Mouse (Mus musculus) MEL (cell line): ENCODE measurements around the gene Lpin1. TPM values are rescaled to one million over a fixed set of nuclear protein-coding genes. Genes with fewer than 3 reads are reported as not detected.

Experiments
- DNase-seq: peaks from one replicate; pipeline ENCODE4 v3.0.0; 2011; ENCODE audit warnings: low read depth, low spot score
- H3K27ac ChIP-seq: 2 replicates; pipeline ENCODE4 v1.5.1; 2012; ENCODE audit warnings: low read depth, mild to moderate bottlenecking, control low read depth, low read length, moderate library complexity; ENCODE audit not compliant: control insufficient read depth
- H3K27me3 ChIP-seq, 2 experiments: fragments of 150-350 bp in 1 of 2; sonication (generic) in 1 of 2; 2 replicates each; pipeline ENCODE4 v1.6.1; 2012; ENCODE audit warnings: low read length in 2 of 2, mild to moderate bottlenecking in 2 of 2, improper control_type of control experiment in 1 of 2, moderate library complexity in 1 of 2; ENCODE audit not compliant: insufficient read depth in 2 of 2, control insufficient read depth in 1 of 2
- H3K36me3 ChIP-seq, 2 experiments: 2 replicates each; pipeline ENCODE4 v1.6.1; 2012 to 2014; ENCODE audit warnings: low read length in 2 of 2, improper control_type of control experiment in 1 of 2, inconsistent platforms in 1 of 2, mild to moderate bottlenecking in 1 of 2; ENCODE audit not compliant: insufficient read depth in 2 of 2, control insufficient read depth in 1 of 2
- H3K4me1 ChIP-seq, 2 experiments: fragments of 150-350 bp in 1 of 2; sonication (generic) in 1 of 2; 2 replicates each; pipeline ENCODE4 v1.6.1; 2012; ENCODE audit warnings: low read length in 2 of 2, improper control_type of control experiment in 1 of 2, mild to moderate bottlenecking in 1 of 2; ENCODE audit not compliant: insufficient read depth in 2 of 2, control insufficient read depth in 1 of 2
- H3K4me3 ChIP-seq, 2 experiments: fragments of 150-350 bp in 1 of 2; sonication (generic) in 1 of 2; 2 replicates each; pipeline ENCODE4 v1.5.1; 2012; ENCODE audit warnings: low read depth in 2 of 2, low read length in 2 of 2, mild to moderate bottlenecking in 2 of 2, moderate library complexity in 2 of 2, control low read depth in 1 of 2, improper control_type of control experiment in 1 of 2; ENCODE audit not compliant: control insufficient read depth in 1 of 2, insufficient read depth in 1 of 2
- H3K79me2 ChIP-seq: 2 replicates; pipeline ENCODE4 v1.6.1; 2012; ENCODE audit warnings: mild to moderate bottlenecking, low read length, moderate library complexity; ENCODE audit not compliant: control insufficient read depth, poor library complexity, insufficient read depth
- H3K9ac ChIP-seq: 2 replicates; pipeline ENCODE4 v1.6.1; 2012; ENCODE audit warnings: low read depth, mild to moderate bottlenecking, control low read depth, low read length, moderate library complexity; ENCODE audit not compliant: control insufficient read depth, poor library complexity, severe bottlenecking
- H3K9me3 ChIP-seq: fragments of 150-350 bp; sonication (generic); replicated peaks from 2 replicates; pipeline ENCODE4 v1.6.1; 2012; ENCODE audit warnings: mild to moderate bottlenecking, low read length, improper control_type of control experiment, moderate library complexity; ENCODE audit not compliant: insufficient read depth
- BHLHE40 ChIP-seq: IDR thresholded peaks from 2 replicates; pipeline ENCODE4 v1.6.1; 2012; ENCODE audit warnings: low read depth, mild to moderate bottlenecking, inconsistent platforms, low read length, improper control_type of control experiment, borderline replicate concordance
- CHD1 ChIP-seq: IDR thresholded peaks from 2 replicates; pipeline ENCODE4 v1.6.1; 2012; ENCODE audit warnings: low read depth, mild to moderate bottlenecking, inconsistent platforms, low read length, improper control_type of control experiment
- CHD2 ChIP-seq: IDR thresholded peaks from 2 replicates; pipeline ENCODE4 v1.6.1; 2011; ENCODE audit warnings: low read length, improper control_type of control experiment
- CTCF ChIP-seq, 3 experiments: IDR thresholded peaks in 2 of 3; conservative IDR thresholded peaks in 1 of 3; 2 replicates each; pipeline ENCODE4 v1.5.1; 2011 to 2012; ENCODE audit warnings: low read length in 3 of 3, low read depth in 2 of 3, mild to moderate bottlenecking in 2 of 3, improper control_type of control experiment in 1 of 3, inconsistent platforms in 1 of 3, mixed read lengths in 1 of 3, moderate library complexity in 1 of 3; ENCODE audit not compliant: control insufficient read depth in 1 of 3, insufficient read depth in 1 of 3, poor library complexity in 1 of 3, severe bottlenecking in 1 of 3
- E2F4 ChIP-seq: IDR thresholded peaks from 2 replicates; pipeline ENCODE4 v1.6.1; 2011; ENCODE audit warnings: low read depth, low read length, improper control_type of control experiment, borderline replicate concordance
- ELF1 ChIP-seq: IDR thresholded peaks from 2 replicates; pipeline ENCODE4 v1.6.1; 2014; ENCODE audit warnings: low read depth, mild to moderate bottlenecking, inconsistent platforms, low read length, improper control_type of control experiment, moderate library complexity
- EP300 ChIP-seq, 2 experiments: IDR thresholded peaks; 2 replicates each; pipeline ENCODE4 v1.6.1; 2011; ENCODE audit warnings: improper control_type of control experiment in 2 of 2, low read length in 2 of 2, low read depth in 1 of 2, mild to moderate bottlenecking in 1 of 2
- ETS1 ChIP-seq: IDR thresholded peaks from 2 replicates; pipeline ENCODE4 v1.6.1; 2012; ENCODE audit warnings: low read depth, mild to moderate bottlenecking, inconsistent platforms, low read length, improper control_type of control experiment, moderate library complexity
- GATA1 ChIP-seq: IDR thresholded peaks from 2 replicates; pipeline ENCODE4 v1.6.1; 2011; ENCODE audit warnings: low read depth, low read length, improper control_type of control experiment
- HCFC1 ChIP-seq: IDR thresholded peaks from 2 replicates; pipeline ENCODE4 v1.6.1; 2012; ENCODE audit warnings: low read depth, mild to moderate bottlenecking, inconsistent platforms, low read length, improper control_type of control experiment, moderate library complexity
- JUND ChIP-seq: IDR thresholded peaks from 2 replicates; pipeline ENCODE4 v1.6.1; 2011; ENCODE audit warnings: low read depth, mild to moderate bottlenecking, improper control_type of control experiment, low read length
- KAT2A ChIP-seq: conservative IDR thresholded peaks from 2 replicates; pipeline ENCODE4 v1.6.1; 2012; ENCODE audit warnings: low read depth, low read length, improper control_type of control experiment, inconsistent platforms
- MYB ChIP-seq: IDR thresholded peaks from 2 replicates; pipeline ENCODE4 v1.6.1; 2011; ENCODE audit warnings: mild to moderate bottlenecking, low read depth, low read length, improper control_type of control experiment
- MYC ChIP-seq: IDR thresholded peaks from 2 replicates; pipeline ENCODE4 v1.6.1; 2011; ENCODE audit warnings: low read depth, mild to moderate bottlenecking, low read length, improper control_type of control experiment, moderate library complexity
- NRF1 ChIP-seq: IDR thresholded peaks from 2 replicates; pipeline ENCODE4 v1.6.1; 2014; ENCODE audit warnings: low read depth, mild to moderate bottlenecking, inconsistent platforms, low read length, improper control_type of control experiment, moderate library complexity; ENCODE audit not compliant: poor library complexity, insufficient read depth, severe bottlenecking
- POLR2AphosphoS2 ChIP-seq: IDR thresholded peaks from 2 replicates; pipeline ENCODE4 v1.6.1; 2011; ENCODE audit warnings: low read length, improper control_type of control experiment
- POLR2AphosphoS5 ChIP-seq: IDR thresholded peaks from 2 replicates; pipeline ENCODE4 v1.6.1; 2012; ENCODE audit warnings: low read depth, borderline replicate concordance, mild to moderate bottlenecking, inconsistent platforms, low read length, moderate library complexity, mixed read lengths
- RAD21 ChIP-seq: IDR thresholded peaks from 2 replicates; pipeline ENCODE4 v1.6.1; 2011; ENCODE audit warnings: mild to moderate bottlenecking, low read depth, low read length, improper control_type of control experiment
- RCOR1 ChIP-seq: IDR thresholded peaks from 2 replicates; pipeline ENCODE4 v1.6.1; 2012; ENCODE audit warnings: low read depth, mild to moderate bottlenecking, inconsistent platforms, low read length, improper control_type of control experiment
- SMC3 ChIP-seq: IDR thresholded peaks from 2 replicates; pipeline ENCODE4 v1.6.1; 2011; ENCODE audit warnings: low read depth, low read length, improper control_type of control experiment
- TAL1 ChIP-seq: IDR thresholded peaks from 2 replicates; pipeline ENCODE4 v1.6.1; 2012; ENCODE audit warnings: mild to moderate bottlenecking, inconsistent platforms, low read length, moderate library complexity, mixed read lengths
- TCF12 ChIP-seq: IDR thresholded peaks from 2 replicates; pipeline ENCODE4 v1.6.1; 2014; ENCODE audit warnings: low read depth, mild to moderate bottlenecking, inconsistent platforms, low read length, improper control_type of control experiment, moderate library complexity
- USF1 ChIP-seq: IDR thresholded peaks from 2 replicates; pipeline ENCODE4 v1.6.1; 2014; ENCODE audit warnings: low read depth, mild to moderate bottlenecking, inconsistent platforms, low read length, improper control_type of control experiment, moderate library complexity
- ZC3H11A ChIP-seq: IDR thresholded peaks from 2 replicates; pipeline ENCODE4 v1.6.1; 2012; ENCODE audit warnings: low read depth, mild to moderate bottlenecking, inconsistent platforms, low read length, improper control_type of control experiment
- ZMIZ1 ChIP-seq: IDR thresholded peaks from 2 replicates; pipeline ENCODE4 v1.6.1; 2012; ENCODE audit warnings: low read depth, mild to moderate bottlenecking, inconsistent platforms, low read length, improper control_type of control experiment, moderate library complexity
- polyA plus RNA-seq, 2 experiments: library from polyadenylated mRNA; stranded (reverse) in 1 of 2; unstranded in 1 of 2; fragments of >175 nt in 1 of 2; fragments of >200 nt in 1 of 2; gene quantifications; 2 replicates each; pipeline versions ENCODE4 v1.2.1 to v1.2.4; 2012; ENCODE audit warnings: low replicate concordance in 2 of 2, low read depth in 1 of 2; ENCODE audit not compliant: insufficient read length in 2 of 2, insufficient read depth in 1 of 2, missing spikeins in 1 of 2
- total RNA-seq: library from RNA; depleted of rRNA; stranded (reverse); fragments of 300-350 nt; gene quantifications from 2 replicates; pipeline ENCODE4 v1.2.3, GENCODE M21; 2012

The Lpin1 gene
- total and polyA plus RNA-seq, 3 experiments = 1.2 to 3.9 TPM; not detected in 1

- Histone ChIP-seq H3K9ac (no peak within 1 kb of the TSS), H3K27me3 (peaks cover 0 to 4% of the 10 kb centered on the region in 2 experiments; a peak in 2 of 4 replicates), H3K36me3 (no peaks in the 10 kb centered on the region), H3K9me3 (no peaks in the 10 kb centered on the region), H3K27ac (no peak within 1 kb of the TSS), H3K79me2 (no peaks in the 10 kb centered on the region), H3K4me3 (no peak within 1 kb of the TSS), H3K4me1 (no peaks in the 10 kb centered on the region)
- TF ChIP-seq ZMIZ1 = no peak
- no peak for TF ChIP-seq E2F4
- TF ChIP-seq HCFC1 = no peak
- TF ChIP-seq ELF1 = no peak
- TF ChIP-seq ETS1 = no peak
- TF ChIP-seq KAT2A = no peak
- TF ChIP-seq POLR2AphosphoS2 = no peak
- no peak for TF ChIP-seq MYB
- no peak for TF ChIP-seq MYC
- TF ChIP-seq GATA1 = no peak
- TF ChIP-seq CTCF (IDR thresholded peaks at IDR 0.05 in 2 of 3, conservative IDR thresholded peaks at IDR 0.05 in 1 of 3; ENCODE audit: control insufficient read depth in 1 of 3, insufficient read depth in 1 of 3, low read depth in 2 of 3, low read length in 3 of 3, poor library complexity in 1 of 3, severe bottlenecking in 1 of 3) = no peak
- DNase-seq = no peak
These were observed 42.7 kb upstream of the Lpin1 start, which contains the start of gene Ntsr2 for GRCm38 (mm10) chr12:16653332-16654093. Ntsr2 (plus strand) TSS chr12:16653382.

DNA sequence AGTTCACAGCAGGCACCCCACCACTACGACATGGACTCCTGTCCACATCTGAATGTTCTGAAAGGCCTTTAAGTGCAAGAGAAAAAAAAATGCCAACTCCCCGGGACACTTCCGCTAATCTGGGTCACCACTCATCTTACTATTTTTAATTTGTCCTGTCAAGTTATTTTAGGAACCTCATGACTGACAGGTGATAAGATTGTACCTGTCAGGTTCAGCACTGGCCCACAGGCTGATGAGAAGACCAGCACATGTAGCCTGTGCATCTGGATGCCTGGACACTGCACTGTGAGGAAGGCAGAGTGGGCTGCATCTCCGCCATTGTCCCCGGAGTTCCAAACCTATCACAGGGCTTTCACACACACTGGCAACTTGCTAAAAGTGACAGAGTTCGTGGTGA is 39.1 kb upstream of the Lpin1 start:
- H3K27me3 ChIP-seq = peaks cover 0 to 7% of the 10 kb centered on the region in 2 experiments; a peak in 3 of 4 replicates
- TF ChIP-seq TAL1 (no peak), MYB (no peak), CHD1 (no peak), CTCF (IDR thresholded peaks at IDR 0.05 in 2 of 3, conservative IDR thresholded peaks at IDR 0.05 in 1 of 3; ENCODE audit: control insufficient read depth in 1 of 3, insufficient read depth in 1 of 3, low read depth in 2 of 3, low read length in 3 of 3, poor library complexity in 1 of 3, severe bottlenecking in 1 of 3) (no peak), RAD21 (no peak), TCF12 (no peak), JUND (no peak), CHD2 (no peak), HCFC1 (no peak), EP300 (IDR thresholded peaks at IDR 0.05; ENCODE audit: low read depth in 1 of 2, low read length in 2 of 2) (no peak), POLR2AphosphoS5 (no peak), KAT2A (no peak), BHLHE40 (no peak), ETS1 (no peak), E2F4 (no peak), USF1 (no peak), NRF1 (no peak), RCOR1 (no peak), ZC3H11A (no peak), SMC3 (no peak)
- no peaks in the 10 kb centered on the region for H3K9me3 ChIP-seq
- no peaks in the 10 kb centered on the region for H3K4me1 ChIP-seq
- no peak for DNase-seq
- no peaks in the 10 kb centered on the region for H3K79me2 ChIP-seq
- H3K9ac ChIP-seq = no peak overlapping the region
- no peak overlapping the region for H3K27ac ChIP-seq
- no peak overlapping the region for H3K4me3 ChIP-seq
- H3K36me3 ChIP-seq = no peaks in the 10 kb centered on the region
